Mouse (Mus musculus) cortical plate, adult 2 months (tissue): ENCODE results near the gene Itgad.

Experiments used
- CTCF ChIP-seq: fragments of 200-500 bp; IDR thresholded peaks from 2 replicates; pipeline ENCODE4 v1.5.1; 2011; ENCODE audit warnings: mild to moderate bottlenecking, control low read depth, low read length; ENCODE audit not compliant: insufficient read depth; ENCODE audit errors: extremely low read depth
- POLR2A ChIP-seq: fragments of 200-500 bp; IDR thresholded peaks from 2 replicates; pipeline ENCODE4 v1.6.1; 2011; ENCODE audit warnings: mild to moderate bottlenecking, low read length, control low read depth; ENCODE audit not compliant: insufficient read depth; ENCODE audit errors: extremely low read depth

DNA sequence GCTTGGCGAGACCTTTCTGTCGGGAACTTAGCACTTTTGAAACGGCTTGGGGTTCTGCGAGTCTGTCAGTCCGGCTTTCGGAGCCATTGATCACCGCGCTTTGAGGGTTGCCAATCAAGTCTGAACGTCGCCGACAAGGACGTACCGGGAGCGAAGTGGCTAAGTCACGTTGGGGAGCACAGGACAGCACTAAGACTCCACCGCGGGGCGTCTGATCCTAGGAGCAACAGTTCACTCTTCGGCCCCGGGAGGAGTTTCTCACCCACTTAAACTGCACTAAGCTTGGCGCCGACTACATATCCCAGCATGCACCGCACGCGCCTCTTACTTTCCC is 83.4 kb downstream of the Itgad start:
- TF ChIP-seq CTCF (no peak), POLR2A (no peak)
